Comparison of ENCODE assay signal across 10 mouse cellular contexts in genomic region chr12:57548352-57548980, GRCm38 (mm10). TPM values are rescaled to one million over a fixed set of nuclear protein-coding genes. Genes with fewer than 3 reads are reported as not detected.
DNase-seq lines count a peak whose midpoint lies in the region; ATAC-seq and TF ChIP-seq lines count a peak whose summit lies in the region.
"Had no signal": no experiment of that assay in that cellular context is flagged by ENCODE, and none has a peak within 500 bp of the region (broad histone marks: within the 10 kb centered on the region; RNA-seq: fewer than 3 reads in every experiment).

No protein-coding gene starts in this region.

- 0 out of 2 replicates have a peak, but pooled peaks have one; percentile 9 for TF ChIP-seq CTCF in heart, adult 2 months (IDR thresholded peaks at IDR 0.05)
- peak; percentile 50; the same call in 1 of the 2 replicates for TF ChIP-seq CTCF in brain, embryonic 14.5 days (IDR thresholded peaks at IDR 0.05; ENCODE audit: borderline replicate concordance, extremely low read depth, insufficient read depth, insufficient read length)

- H3K27ac ChIP-seq in heart, adult 2 months = no peak overlapping the region
- H3K27ac ChIP-seq in intestine, embryonic 15.5 days = peak overlapping the region; percentile 54; the same call in 1 of the 2 replicates

- WGBS in heart, adult 2 months = 4% methylated on average over 20 of the region's 20 CpGs
- WGBS in intestine, embryonic 15.5 days = under 1% methylated on average over 20 of the region's 20 CpGs

- H3K9me3 ChIP-seq in intestine, embryonic 15.5 days = no peaks in the 10 kb centered on the region

- DNase-seq in heart, adult 2 months = no peak
- no peak for DNase-seq in heart, postnatal 36 days
- peak; percentile 72 for DNase-seq in brain, embryonic 14.5 days (ENCODE audit: low read depth)
- peak; percentile 62 for DNase-seq in lung, postnatal 4 days
- DNase-seq in cerebellum, postnatal 36 days = no peak
- DNase-seq in ovary, postnatal 10 days (ENCODE audit: low spot score) = no peak
- DNase-seq in gastrocnemius, postnatal 10 days = no peak

- no peak for TF ChIP-seq POLR2A in heart, adult 2 months (IDR thresholded peaks at IDR 0.05; ENCODE audit: insufficient read depth, low read depth, low read length)
- no peak for TF ChIP-seq POLR2A in brain, embryonic 14.5 days (IDR thresholded peaks at IDR 0.05; ENCODE audit: borderline replicate concordance, extremely low read depth, insufficient read depth, insufficient read length, poor library complexity, severe bottlenecking)

- H3K9ac ChIP-seq in heart, adult 2 months (ENCODE audit: low read depth, low read length) = no peak overlapping the region
- H3K9ac ChIP-seq in intestine, embryonic 15.5 days = no peak overlapping the region

- H3K27me3 ChIP-seq in heart, adult 2 months (ENCODE audit: control insufficient read depth, insufficient read depth, low read length) = peaks cover 24% of the 10 kb centered on the region
- H3K27me3 ChIP-seq in intestine, embryonic 15.5 days (replicated peaks) = peaks cover 72% of the 10 kb centered on the region

- no peaks in the 10 kb centered on the region for H3K4me1 ChIP-seq in heart, adult 2 months (ENCODE audit: control insufficient read depth, insufficient read depth, low read length)
- peaks cover 12% of the 10 kb centered on the region for H3K4me1 ChIP-seq in intestine, embryonic 15.5 days (replicated peaks)

- H3K4me2 ChIP-seq in intestine, embryonic 15.5 days (replicated peaks) = peak overlapping the region; percentile 90

- peak; percentile 29; the same call in 1 of the 2 replicates for ATAC-seq in intestine, embryonic 15.5 days

- intact Hi-C loops in heart, adult 2 months (cut with DNase I) = loop anchor here (5.0 kb wide), 1 partner anchor 266 kb away; no protein-coding TSS in a partner anchor
- intact Hi-C loops in heart, postnatal 36 days (cut with DNase I) = loop anchor here (5.0 kb wide), 1 partner anchor 266 kb away; no protein-coding TSS in a partner anchor

- TF ChIP-seq EP300 in heart, adult 2 months (IDR thresholded peaks at IDR 0.05; ENCODE audit: insufficient read depth, low read depth, low read length) = no peak

- no peak overlapping the region for H3K4me3 ChIP-seq in heart, adult 2 months
- H3K4me3 ChIP-seq in intestine, embryonic 15.5 days (replicated peaks) = 0 out of 2 replicates have a peak overlapping the region, but pooled peaks have one; percentile 7
- H3K4me3 ChIP-seq: erythroblast, embryonic 14.5 days had no signal

- H3K36me3 ChIP-seq in heart, adult 2 months (ENCODE audit: control insufficient read depth, insufficient read depth, low read length) = no peaks in the 10 kb centered on the region
- H3K36me3 ChIP-seq in intestine, embryonic 15.5 days = no peaks in the 10 kb centered on the region

- no peaks in the 10 kb centered on the region for H3K79me2 ChIP-seq in heart, adult 2 months (replicated peaks; ENCODE audit: control insufficient read depth, insufficient read depth, low read length)

RNA-seq across cellular contexts. Expression of gene Foxa1, which starts 1.8 kb away (rescaled TPM):
- total RNA-seq in heart, adult 2 months (2021) = not detected
- 1.00 TPM in 1 of 2 replicates, not detected in the other for polyA plus RNA-seq in heart, adult 2 months (2012; rRNA removed)
- not detected for total RNA-seq in heart, postnatal 36 days (2021)
- polyA plus RNA-seq in brain, embryonic 14.5 days (2012; rRNA removed) = 4.5 and 7.7 TPM in 2 replicates
- 6.4 and 8.9 TPM in 2 replicates for polyA plus RNA-seq in intestine, embryonic 15.5 days (2015; fragmentation: Nextera tagmentation; extraction: Ambion mirVana)
- not detected for total RNA-seq in gastrocnemius, postnatal 10 days (2021)
- polyA plus RNA-seq: erythroblast, embryonic 14.5 days; spleen, adult 2 months had no signal

RNA-seq across cellular contexts. Expression of gene Ttc6, which starts 15.4 kb away (rescaled TPM):
- not detected for total RNA-seq in heart, adult 2 months (2021)
- 0.10 TPM in 1 of 2 replicates, not detected in the other for polyA plus RNA-seq in heart, adult 2 months (2012; rRNA removed)
- not detected for total RNA-seq in heart, postnatal 36 days (2021)
- 0.73 and 1.2 TPM in 2 replicates for polyA plus RNA-seq in brain, embryonic 14.5 days (2012; rRNA removed)
- polyA plus RNA-seq in intestine, embryonic 15.5 days (2015; fragmentation: Nextera tagmentation; extraction: Ambion mirVana) = 0.71 and 0.92 TPM in 2 replicates
- total RNA-seq in gastrocnemius, postnatal 10 days (2021) = not detected
- polyA plus RNA-seq: erythroblast, embryonic 14.5 days had no signal

Comparison
In these comparisons a context has a peak if more than half of its experiments do, and no peak if none do; other contexts are left out.
1. DNase-seq: peak in brain, embryonic 14.5 days (single experiment) and lung, postnatal 4 days (2 of 2); none in heart, adult 2 months (0 of 2), heart, postnatal 36 days (0 of 2), cerebellum, postnatal 36 days (0 of 2), ovary, postnatal 10 days (single experiment) and gastrocnemius, postnatal 10 days (single experiment).